Mouse (Mus musculus): ENCODE measurements at regions not wholly inside any gene's neighbourhood (a gene's known extent, or its start where the extent isn't known, plus 50 kb on each side); places are given as distances from the start of the nearest gene placed in this dataset.

DNA sequence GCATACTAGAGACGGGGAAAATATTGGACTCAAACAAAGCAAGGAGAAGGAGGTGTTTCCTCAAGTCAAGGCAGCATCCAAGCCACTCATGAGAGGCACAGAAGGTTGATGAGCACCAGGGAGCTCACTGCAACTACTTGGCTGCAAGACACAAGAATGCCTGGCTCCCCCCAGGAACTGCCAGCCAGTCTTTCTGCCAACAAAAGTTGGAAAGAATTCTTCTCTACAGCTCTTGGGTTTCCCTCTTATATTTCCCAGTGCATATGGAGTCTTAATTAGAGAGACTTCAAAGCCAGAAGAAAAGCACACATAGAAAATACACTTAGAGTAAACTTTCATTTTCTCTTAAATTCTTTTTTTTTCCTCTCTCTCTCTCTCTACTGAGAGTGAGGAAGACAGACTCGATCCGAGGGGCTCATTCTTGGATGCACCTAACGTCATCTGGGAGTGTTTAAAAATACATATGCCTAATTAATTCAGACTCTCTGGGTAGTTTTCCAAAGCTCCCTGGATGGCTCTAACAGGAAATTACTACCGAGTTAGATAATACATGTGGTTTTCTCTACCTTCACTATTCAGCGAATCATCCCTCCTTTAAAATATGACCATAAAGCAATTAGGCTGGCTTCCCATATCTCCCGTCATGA, 222.7 kb downstream of the Fam84b start:
- DNase-seq = no peak

DNA sequence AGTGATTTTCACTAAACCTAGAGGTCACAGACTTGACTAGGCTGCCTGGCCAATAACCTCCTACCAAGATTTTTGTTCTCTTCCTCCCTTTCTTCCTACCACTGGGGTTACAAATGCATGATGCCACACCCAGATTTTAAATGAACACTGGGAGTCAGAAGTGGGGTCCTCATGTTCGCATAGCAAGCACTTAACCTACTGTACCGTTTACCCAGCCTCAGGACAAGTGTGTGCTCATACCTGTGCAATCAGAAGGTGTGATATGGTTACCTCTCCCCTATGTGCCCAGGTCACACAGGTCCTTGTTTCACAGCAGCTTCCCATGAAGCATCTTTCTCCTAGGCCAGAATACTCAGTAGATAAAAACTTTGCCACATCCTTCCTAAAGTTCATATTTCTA, 234.8 kb downstream of the Fam84b start:
- no peak for DNase-seq

- no peak for DNase-seq
Observed at GRCm38 (mm10) chr15:60617371-60617770, 236.2 kb downstream of the Fam84b start.

GRCm38 (mm10) chr15:60601885-60602284, 251.7 kb downstream of the Fam84b start:
- no peak for DNase-seq

- no peak for DNase-seq
Observed at GRCm38 (mm10) chr15:60577084-60577483, 276.5 kb downstream of the Fam84b start.

GRCm38 (mm10) chr15:60566267-60566666, 287.3 kb downstream of the Fam84b start:
- DNase-seq = no peak

GRCm38 (mm10) chr15:60565017-60565416, 288.6 kb downstream of the Fam84b start:
- DNase-seq = no peak

GRCm38 (mm10) chr15:60560641-60561040, 292.9 kb downstream of the Fam84b start:
- DNase-seq = peak; percentile 74

- no peak for DNase-seq
Observed at GRCm38 (mm10) chr15:60555691-60556090, 297.9 kb downstream of the Fam84b start.

- DNase-seq = no peak
Observed at GRCm38 (mm10) chr15:60554587-60554986, 299.0 kb downstream of the Fam84b start.

DNA sequence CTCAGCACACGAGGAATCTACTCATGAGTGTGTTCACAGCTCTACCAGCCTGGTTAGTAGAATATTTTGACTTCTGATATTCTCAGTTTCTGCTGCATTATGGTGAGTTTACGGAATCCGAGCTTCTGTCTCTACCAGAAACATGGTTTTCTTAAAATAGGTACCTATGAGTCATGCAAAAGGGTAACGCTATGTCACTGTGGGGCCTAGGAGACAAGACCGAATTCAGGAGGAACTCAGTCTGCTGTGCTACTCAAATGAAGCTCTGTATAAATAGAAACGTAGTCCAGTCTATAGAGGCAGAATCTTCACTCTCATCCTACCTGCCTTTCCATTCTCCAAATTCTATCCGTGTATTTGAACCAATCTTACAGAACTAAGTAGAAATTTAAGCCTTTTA, 305.5 kb downstream of the Fam84b start:
- no peak for DNase-seq

DNA sequence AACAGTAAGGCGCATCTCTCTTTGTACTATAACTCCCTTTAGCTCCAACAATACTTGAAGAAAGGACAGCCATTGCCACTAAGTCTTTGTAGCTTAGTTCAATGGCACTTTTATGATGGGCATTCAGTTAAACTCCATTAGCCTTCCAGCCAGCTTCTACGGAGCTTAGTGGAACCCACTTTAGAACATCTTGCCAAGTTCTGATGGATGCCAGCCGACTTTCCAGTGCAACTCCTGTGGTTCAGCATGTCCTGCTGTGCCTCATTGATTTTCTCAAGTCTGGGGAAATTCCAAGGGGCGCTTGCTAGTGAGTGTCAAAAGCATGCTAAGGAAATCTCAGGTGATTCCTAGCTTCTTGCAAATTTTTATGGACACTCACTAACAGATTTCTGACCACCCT, 316.4 kb downstream of the Fam84b start:
- DNase-seq = peak; percentile 20

GRCm38 (mm10) chr15:60534701-60535100, 318.9 kb downstream of the Fam84b start:
- DNase-seq = peak; percentile 7

- no peak for DNase-seq
Observed at GRCm38 (mm10) chr15:60516810-60517209, 336.8 kb downstream of the Fam84b start.

GRCm38 (mm10) chr15:60476755-60477310, 376.7 kb downstream of the Fam84b start:
- DNase-seq = no peak

DNA sequence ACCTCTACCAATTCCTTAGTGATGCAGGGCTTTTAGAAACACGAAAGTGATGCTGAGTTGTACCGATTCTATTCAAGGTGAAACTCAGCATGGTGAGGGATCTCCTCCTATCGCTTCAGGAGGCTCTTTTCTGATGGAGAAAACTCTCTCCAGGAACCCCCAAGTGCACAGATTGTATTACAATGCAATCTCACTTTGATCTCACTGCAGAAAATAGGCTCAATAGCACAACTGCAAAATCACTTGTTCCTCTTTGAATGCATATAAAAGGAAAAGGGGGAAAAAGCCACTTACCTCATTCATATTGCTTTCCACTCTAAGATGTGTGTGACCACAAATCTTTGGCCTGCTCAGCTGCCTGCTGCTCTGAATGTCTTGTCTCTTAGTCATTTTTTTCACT, 378.5 kb downstream of the Fam84b start:
- DNase-seq = no peak

DNA sequence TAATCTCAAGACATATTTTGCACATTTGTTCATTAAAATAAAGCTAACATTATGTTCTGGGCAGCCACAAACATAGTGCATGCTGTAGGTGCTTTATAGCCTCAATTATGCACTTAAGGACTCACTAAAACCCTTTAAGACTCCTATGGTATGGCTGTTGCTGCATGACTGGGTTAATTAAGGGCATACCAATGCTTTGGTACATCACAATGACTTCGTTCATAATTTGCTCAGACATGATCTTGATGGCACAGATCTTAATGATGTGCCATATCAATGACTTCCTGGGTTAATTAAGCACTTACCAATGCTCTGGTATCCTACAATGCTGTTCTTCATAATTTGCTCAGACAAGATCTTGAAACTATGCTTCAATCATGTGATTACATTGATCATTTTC, 415.5 kb upstream of the 4933412E24Rik start:
- DNase-seq = no peak

DNA sequence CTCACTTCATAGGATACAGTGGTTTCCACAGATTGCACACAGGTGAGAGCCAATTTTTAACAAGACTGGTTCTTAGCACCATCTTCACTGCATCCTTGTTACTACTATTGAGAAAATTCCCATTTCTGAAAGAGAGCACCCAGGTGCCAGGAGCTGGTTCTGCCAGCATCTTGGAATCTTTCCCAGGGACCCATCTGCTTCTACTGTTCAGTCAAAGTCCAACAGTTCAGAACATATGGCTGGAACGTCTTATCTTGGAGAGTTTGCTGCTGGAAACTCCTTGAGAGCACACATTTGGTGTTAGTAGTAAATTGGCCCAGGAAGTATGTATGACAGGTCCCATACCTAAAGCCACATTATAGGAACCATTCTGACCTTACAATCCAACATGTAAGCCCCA, 402.7 kb upstream of the 4933412E24Rik start:
- no peak for DNase-seq

DNA sequence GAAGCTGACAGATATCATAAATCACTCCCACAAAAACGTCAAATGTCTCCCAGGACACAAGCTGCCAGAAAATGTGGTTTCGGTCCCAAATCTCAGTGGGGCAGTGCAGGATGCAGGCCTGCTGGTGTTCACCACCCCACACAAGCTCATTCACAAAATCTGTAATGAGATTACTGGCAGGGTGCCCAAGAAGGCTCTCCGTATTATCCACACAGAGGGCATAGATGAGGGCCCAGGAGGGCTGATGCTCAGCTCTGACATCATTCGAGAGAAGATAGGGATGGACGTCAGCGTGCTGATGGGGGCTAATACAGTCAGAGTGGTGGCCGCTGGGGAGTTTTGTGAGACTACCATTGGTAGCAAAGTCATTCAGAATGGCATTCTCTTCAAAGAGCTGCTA, 375.9 kb upstream of the 4933412E24Rik start:
- no peak for DNase-seq

DNA sequence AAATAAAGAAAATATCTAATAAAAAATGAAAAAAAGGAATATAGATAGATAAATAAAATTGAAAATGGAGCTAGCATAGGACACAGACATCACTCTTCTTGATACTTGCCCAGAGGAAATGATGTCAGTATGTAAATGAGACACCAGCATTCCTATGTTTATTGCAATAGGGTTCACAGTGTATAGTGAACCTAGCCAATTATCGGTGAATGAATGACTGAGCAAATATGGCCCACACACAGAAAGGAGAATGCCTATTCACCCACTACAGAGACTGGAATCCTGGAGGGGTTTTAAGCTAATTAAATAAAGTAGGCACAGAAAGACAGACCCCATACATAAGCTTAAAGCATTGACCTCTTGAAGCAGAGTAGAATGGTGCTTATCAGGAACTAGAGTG, 373.9 kb upstream of the 4933412E24Rik start:
- no peak for DNase-seq

- DNase-seq = no peak
Observed at GRCm38 (mm10) chr15:60387962-60388361, 371.5 kb upstream of the 4933412E24Rik start.
